Mouse (Mus musculus) G1E (cell line): Measurements from ENCODE around the gene Tceal9. TPM values are rescaled to one million over a fixed set of nuclear protein-coding genes. Genes with fewer than 3 reads are reported as not detected.
"Not testable (repeated sequence)": the region's sequence is repeated elsewhere in the genome, so short reads cannot be mapped to it uniquely, and the experiment has no call there.

Experiments used
- ATAC-seq: 2 replicates; pipeline ENCODE4 v1.8.0; 2016; ENCODE audit warnings: mild to moderate bottlenecking; ENCODE audit not compliant: insufficient number of reproducible peaks, poor library complexity, low FRiP score, severe bottlenecking; ENCODE audit errors: extremely low read depth
- DNase-seq: peaks from one replicate; pipeline ENCODE4 v3.0.0; 2012; ENCODE audit warnings: low spot score
- H3K27me3 ChIP-seq: 2 replicates; pipeline ENCODE4 v1.6.1; 2012; ENCODE audit warnings: mild to moderate bottlenecking, low read length, inconsistent platforms; ENCODE audit not compliant: insufficient read depth
- H3K36me3 ChIP-seq: replicated peaks from 2 replicates; pipeline ENCODE3; 2012; ENCODE audit warnings: mild to moderate bottlenecking, inconsistent platforms
- H3K4me1 ChIP-seq: 2 replicates; pipeline ENCODE4 v1.6.1; 2012; ENCODE audit warnings: low read depth, low read length, inconsistent platforms, mixed read lengths; ENCODE audit not compliant: insufficient read depth
- H3K4me3 ChIP-seq: 2 replicates; pipeline ENCODE4 v1.5.1; 2012; ENCODE audit warnings: low read depth, mild to moderate bottlenecking, inconsistent platforms, low read length, moderate library complexity, mixed read lengths
- H3K9me3 ChIP-seq: replicated peaks from 2 replicates; pipeline ENCODE4 v1.6.1; 2012; ENCODE audit warnings: inconsistent platforms
- CTCF ChIP-seq: IDR thresholded peaks from 2 replicates; pipeline ENCODE4 v1.5.1; 2012; ENCODE audit warnings: low read depth, low read length, inconsistent platforms, mixed read lengths
- GATA1 ChIP-seq: IDR thresholded peaks from 2 replicates; pipeline ENCODE4 v1.6.1; 2012; ENCODE audit warnings: borderline replicate concordance, low read length, inconsistent platforms, mixed read lengths
- GATA2 ChIP-seq: IDR thresholded peaks from 2 replicates; pipeline ENCODE4 v1.6.1; 2012; ENCODE audit warnings: low read depth, low read length, inconsistent platforms, borderline replicate concordance
- POLR2AphosphoS5 ChIP-seq: IDR thresholded peaks from 2 replicates; pipeline ENCODE4 v1.6.1; 2012; ENCODE audit warnings: low read depth, low read length, inconsistent platforms; ENCODE audit not compliant: insufficient replicate concordance
- TAL1 ChIP-seq: conservative IDR thresholded peaks from 2 replicates; pipeline ENCODE4 v1.6.1; 2012; ENCODE audit warnings: low read depth, low read length, inconsistent platforms, mixed read lengths
- polyA plus RNA-seq: library from polyadenylated mRNA; stranded (reverse); fragments of >175 nt; gene quantifications from 2 replicates; pipeline ENCODE4 v1.2.3, GENCODE M21; 2012
- total RNA-seq, 2 experiments: library from RNA; stranded (forward) in 1 of 2; stranded (reverse) in 1 of 2; fragments of 200-1000 nt in 1 of 2; fragments of >200 nt in 1 of 2; fragmentation: Nextera tagmentation in 1 of 2; gene quantifications; 2 replicates each; pipeline ENCODE4 v1.2.3; 2014 to 2017

The Tceal9 gene
- total RNA-seq (2014; fragmentation: Nextera tagmentation): 84.3 and 89.7 TPM in 2 replicates
- 359 and 379 TPM in 2 replicates for total RNA-seq (2017)
- 69.9 and 72.1 TPM in 2 replicates for polyA plus RNA-seq

GRCm38 (mm10) chrX:136244574-136245229, at the start of gene Tceal9:
TSS of gene Tceal9 (plus strand) at chrX:136245079.
- 0 out of 2 replicates have a peak, but pooled peaks cover 6% of the 10 kb centered on the region for H3K4me1 ChIP-seq
- TF ChIP-seq GATA1 (no peak), GATA2 (no peak), CTCF (no peak), POLR2AphosphoS5 (no peak), TAL1 (no peak)
- H3K4me3 ChIP-seq: peak within 1 kb of the TSS; percentile 70
- peaks cover 16% of the 10 kb centered on the region for H3K36me3 ChIP-seq
- peak; percentile 98 for ATAC-seq
- H3K27me3 ChIP-seq: no peaks in the 10 kb centered on the region
- DNase-seq: peak; percentile 61
- H3K9me3 ChIP-seq: no peaks in the 10 kb centered on the region

- no peak for ATAC-seq
These were observed 49.5 kb upstream of the Tceal9 start for GRCm38 (mm10) chrX:136195193-136195944.

GRCm38 (mm10) chrX:136196873-136197272, 48.0 kb upstream of the Tceal9 start:
- no peaks in the 10 kb centered on the region for H3K27me3 ChIP-seq
- peak; percentile 34; the same call in 1 of the 2 replicates for TF ChIP-seq CTCF
- no peak for TF ChIP-seq TAL1
- ATAC-seq: no peak
- H3K9me3 ChIP-seq: no peaks in the 10 kb centered on the region
- no peaks in the 10 kb centered on the region for H3K4me1 ChIP-seq
- DNase-seq: no peak
- no peaks in the 10 kb centered on the region for H3K36me3 ChIP-seq
- H3K4me3 ChIP-seq: no peak overlapping the region

More at GRCm38 (mm10) chrX:136195193-136195944, 49.5 kb upstream of the Tceal9 start:
- DNase-seq: no peak
- Histone ChIP-seq H3K4me1 (no peaks in the 10 kb centered on the region), H3K4me3 (no peak overlapping the region), H3K9me3 (no peaks in the 10 kb centered on the region), H3K27me3 (no peaks in the 10 kb centered on the region), H3K36me3 (no peaks in the 10 kb centered on the region)
- no peak for TF ChIP-seq GATA1

DNA sequence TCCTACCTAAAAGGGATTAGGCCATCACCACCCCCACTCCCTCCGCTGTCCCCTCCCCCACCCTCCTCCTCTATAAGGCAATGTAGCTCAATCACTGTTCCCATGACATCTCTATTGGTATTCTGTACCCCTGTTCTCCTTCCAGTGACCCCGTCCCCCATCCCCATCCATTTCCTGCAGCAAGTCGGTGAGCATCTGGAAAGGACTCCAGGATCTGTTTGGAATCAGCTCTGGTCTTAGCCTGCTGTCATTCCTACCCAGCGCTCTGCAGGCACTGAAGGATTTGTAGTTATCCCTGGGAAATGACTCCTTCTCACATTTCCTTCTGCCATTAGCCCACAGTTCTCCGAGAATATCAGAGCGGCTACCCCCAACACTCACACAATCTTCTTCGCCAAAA, 41.6 kb upstream of the Tceal9 start:
- H3K36me3 ChIP-seq: no peaks in the 10 kb centered on the region
- no peak for ATAC-seq
- TF ChIP-seq GATA1 (no peak), POLR2AphosphoS5 (no peak), CTCF (no peak), GATA2 (no peak), TAL1 (no peak)
- no peak for DNase-seq
- H3K4me1 ChIP-seq: peaks cover 10% of the 10 kb centered on the region; the same call in 1 of the 2 replicates
- no peaks in the 10 kb centered on the region for H3K9me3 ChIP-seq
- H3K4me3 ChIP-seq: peak overlapping the region; percentile 51
- no peaks in the 10 kb centered on the region for H3K27me3 ChIP-seq

DNA sequence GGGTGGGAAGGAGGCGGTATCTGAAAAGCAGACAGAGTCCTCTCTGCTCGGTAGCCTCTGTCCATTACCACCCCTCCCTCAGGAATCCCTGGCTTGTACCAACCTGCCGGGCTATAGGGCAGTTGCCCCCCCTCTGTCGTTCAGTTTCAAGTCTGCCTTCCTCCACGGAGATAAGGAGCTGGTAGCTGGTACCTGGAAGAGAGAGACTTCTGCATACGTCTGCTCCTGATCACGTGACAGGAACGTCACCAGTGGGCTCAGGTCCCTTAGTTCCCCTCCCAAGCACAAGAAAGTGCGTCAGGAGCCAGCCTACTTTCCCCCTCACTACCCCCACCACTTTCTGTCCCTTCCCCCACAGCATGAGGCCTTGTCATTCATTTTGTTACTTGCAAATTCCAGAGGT, 41.2 kb upstream of the Tceal9 start, which contains the start of gene Tceal5:
Tceal5 (minus strand) TSS at position 213 of the 403 bp plus-strand sequence.
- H3K36me3 ChIP-seq: no peaks in the 10 kb centered on the region
- peaks cover 10% of the 10 kb centered on the region; the same call in 1 of the 2 replicates for H3K4me1 ChIP-seq
- H3K9me3 ChIP-seq: no peaks in the 10 kb centered on the region
- ATAC-seq: no peak
- DNase-seq: no peak
- TF ChIP-seq CTCF (no peak), GATA2 (no peak), GATA1 (no peak), POLR2AphosphoS5 (no peak), TAL1 (no peak)
- no peaks in the 10 kb centered on the region for H3K27me3 ChIP-seq
- H3K4me3 ChIP-seq: peak within 1 kb of the TSS; percentile 51

DNA sequence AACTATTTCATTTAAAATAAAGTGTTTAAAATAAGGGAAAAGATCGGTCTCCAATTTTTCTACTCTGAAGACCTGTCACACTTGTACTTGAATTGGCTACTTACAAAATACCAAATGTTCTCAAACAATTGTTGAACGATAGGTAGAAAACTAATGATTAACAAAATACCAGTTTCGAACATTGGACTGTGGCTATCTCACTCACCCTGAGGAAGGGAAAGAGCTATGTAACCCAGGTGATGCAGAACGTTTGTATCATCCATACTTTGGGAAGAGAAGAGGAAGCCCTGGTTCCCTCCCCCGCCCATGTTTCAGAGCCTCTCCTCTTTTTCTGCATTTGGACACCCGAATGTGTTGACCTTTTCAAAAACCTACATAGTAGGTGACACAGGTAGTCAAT, 40.5 kb upstream of the Tceal9 start:
- TF ChIP-seq TAL1 (no peak), GATA2 (no peak), CTCF (no peak), POLR2AphosphoS5 (no peak), GATA1 (no peak)
- Histone ChIP-seq H3K4me1 (peaks cover 10% of the 10 kb centered on the region; the same call in 1 of the 2 replicates), H3K4me3 (no peak overlapping the region), H3K36me3 (no peaks in the 10 kb centered on the region), H3K27me3 (no peaks in the 10 kb centered on the region), H3K9me3 (no peaks in the 10 kb centered on the region)
- ATAC-seq (no peak), DNase-seq (no peak)

DNA sequence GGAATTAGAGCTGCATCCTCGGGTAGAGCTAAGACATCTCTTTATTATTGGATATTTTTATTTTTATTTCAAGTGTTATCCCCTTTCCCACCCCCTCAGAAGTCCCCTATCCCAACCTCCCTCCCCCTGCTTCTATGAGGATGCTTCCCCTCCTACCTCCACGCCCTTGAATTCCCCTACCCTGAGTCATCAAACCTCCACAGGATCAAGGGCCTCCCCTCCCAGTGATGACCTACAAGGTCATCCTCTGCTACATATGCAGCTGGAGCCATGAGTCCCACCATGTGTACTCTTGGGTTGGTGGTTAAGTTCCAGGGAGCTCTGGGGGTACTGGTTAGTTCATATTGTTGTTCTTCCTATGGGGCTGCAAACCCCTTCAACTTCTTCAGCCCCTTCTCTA, 31.5 kb upstream of the Tceal9 start:
- H3K4me1 ChIP-seq: no peaks in the 10 kb centered on the region
- ATAC-seq (no peak), DNase-seq (no peak)
- no peaks in the 10 kb centered on the region for H3K9me3 ChIP-seq
- no peak overlapping the region for H3K4me3 ChIP-seq
- no peak for TF ChIP-seq CTCF
- TF ChIP-seq TAL1: no peak
- no peak for TF ChIP-seq POLR2AphosphoS5
- TF ChIP-seq GATA2: no peak
- no peak for TF ChIP-seq GATA1
- no peaks in the 10 kb centered on the region for H3K36me3 ChIP-seq
- no peaks in the 10 kb centered on the region for H3K27me3 ChIP-seq

DNA sequence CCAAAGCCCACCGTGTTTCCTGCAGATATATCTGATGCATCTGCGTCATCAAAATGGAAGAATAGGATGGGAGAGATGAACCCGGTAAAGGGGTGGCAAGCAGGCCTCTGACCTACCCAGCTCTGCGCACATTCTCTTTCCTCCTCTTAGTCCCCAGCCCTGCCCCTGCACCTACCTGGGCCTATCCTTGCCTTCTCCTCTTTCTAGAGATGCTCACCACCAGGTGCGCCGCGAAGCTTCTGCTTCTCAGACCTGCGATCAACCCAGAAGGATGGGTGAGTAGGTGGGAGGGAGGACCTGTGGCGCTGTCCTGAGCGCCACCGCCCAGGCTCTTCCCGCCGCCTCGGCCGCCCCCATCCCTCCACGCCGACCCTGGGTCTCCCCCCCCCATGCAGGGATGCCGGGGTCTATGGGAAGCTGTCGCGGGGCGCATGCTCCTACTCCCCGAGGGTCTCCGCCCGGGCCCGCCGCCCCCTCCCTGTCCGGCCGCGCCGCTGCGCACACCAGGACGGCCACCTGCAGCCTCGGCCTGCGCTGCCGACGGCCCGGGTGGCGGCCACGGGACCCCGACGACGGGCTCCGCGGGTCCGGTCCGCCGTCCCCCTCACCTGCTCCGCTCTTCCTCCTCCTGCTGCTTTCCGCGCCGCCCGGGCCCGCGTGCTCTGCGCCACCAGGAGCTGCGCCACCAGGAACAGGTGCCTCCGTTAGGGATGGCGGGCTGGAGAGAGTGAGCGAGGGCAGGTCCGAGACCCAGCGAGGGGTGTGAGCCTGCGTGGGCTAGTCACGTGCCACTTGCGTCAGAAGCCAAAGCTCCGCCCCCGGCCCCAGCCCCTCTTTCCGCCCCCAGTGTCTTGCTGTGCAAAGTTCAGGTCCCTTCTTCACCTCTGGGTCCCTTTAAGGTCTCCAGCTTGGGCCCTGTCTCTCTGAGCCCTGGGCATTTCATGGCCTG, 29.9 kb upstream of the Tceal9 start, which contains the start of the genes Tceal7 and Bex1:
Tceal7 (plus strand) TSS at position 51 of the 949 bp plus-strand sequence.
Bex1 (minus strand) TSS at position 785 of the 949 bp plus-strand sequence.
- not testable (repeated sequence) for DNase-seq, ATAC-seq, H3K4me1 ChIP-seq, H3K27me3 ChIP-seq, H3K9me3 ChIP-seq, H3K36me3 ChIP-seq
- peak within 1 kb of the TSS; percentile 38; the same call in 1 of the 2 replicates for H3K4me3 ChIP-seq
